Mouse (Mus musculus): ENCODE measurements around the gene Obscn. TPM values are rescaled to one million over a fixed set of nuclear protein-coding genes. Genes with fewer than 3 reads are reported as not detected.

Gene Obscn
- polyA plus RNA-seq, 1 experiment = 0.43 TPM

DNA sequence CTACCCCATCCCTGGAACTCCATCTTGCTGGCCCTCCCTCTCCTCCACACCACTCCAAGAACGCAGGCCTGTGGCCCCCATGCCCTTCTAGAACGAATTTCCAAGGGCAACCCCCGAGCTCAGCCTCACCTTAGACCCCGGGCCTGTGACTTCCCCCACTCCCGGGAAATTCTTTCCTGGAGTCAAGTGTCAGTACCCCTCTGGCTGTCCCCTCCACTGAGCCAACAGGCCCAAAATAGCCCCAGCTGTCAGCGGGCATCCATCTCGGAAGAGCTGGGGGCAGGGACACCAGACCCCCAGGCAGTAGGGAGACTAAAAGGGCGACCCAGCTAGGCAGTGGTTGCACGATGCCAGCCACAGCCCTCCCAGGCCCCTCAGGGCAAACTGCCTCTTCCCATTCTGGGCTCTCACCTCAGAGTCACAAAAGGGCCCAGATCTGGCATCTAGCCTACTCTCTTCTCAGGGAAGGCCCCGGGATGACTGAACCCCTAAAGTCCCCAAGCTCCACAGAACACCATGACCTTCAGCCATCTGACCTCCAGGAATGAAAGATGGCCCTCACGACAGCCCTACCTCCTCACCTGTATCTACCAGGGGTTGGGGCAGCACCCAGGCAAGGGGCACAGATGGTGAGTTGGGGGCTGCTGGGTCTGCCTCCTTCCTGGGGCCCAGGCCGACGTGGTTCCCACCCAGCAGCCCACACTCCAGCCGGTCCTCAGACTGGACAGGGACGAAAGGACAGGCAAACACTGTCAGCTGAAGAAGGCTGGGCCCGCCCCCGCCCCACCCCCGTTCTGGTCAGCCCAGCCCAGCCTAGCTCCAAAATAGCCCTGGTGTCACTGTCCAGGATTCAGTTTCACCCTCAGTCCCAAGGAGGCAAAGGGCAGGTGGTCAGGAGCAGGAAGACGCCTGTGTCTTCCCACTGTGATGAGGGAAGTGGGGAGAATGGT is 2.6 kb upstream of the Obscn start:
- no peaks in the 10 kb centered on the region; the same call in 1 of the 2 replicates for H3K27me3 ChIP-seq (ENCODE audit: control insufficient read depth, insufficient read depth, low read length)
- DNase-seq = no peak
- 68% methylated on average over 19 of the region's 19 CpGs for WGBS
- TF ChIP-seq POLR2A (IDR thresholded peaks at IDR 0.05; ENCODE audit: borderline replicate concordance, insufficient read depth, low read length) = no peak
- TF ChIP-seq CTCF (IDR thresholded peaks at IDR 0.05; ENCODE audit: borderline replicate concordance, insufficient read depth, low read depth, low read length) = no peak
- no peak overlapping the region for H3K4me3 ChIP-seq (replicated peaks; ENCODE audit: insufficient read depth, low read depth, low read length)
- H3K4me1 ChIP-seq (ENCODE audit: control insufficient read depth, insufficient read depth, low read length) = no peaks in the 10 kb centered on the region; the same call in 1 of the 2 replicates
- no peak overlapping the region for H3K27ac ChIP-seq (ENCODE audit: insufficient read depth, low read length)

DNA sequence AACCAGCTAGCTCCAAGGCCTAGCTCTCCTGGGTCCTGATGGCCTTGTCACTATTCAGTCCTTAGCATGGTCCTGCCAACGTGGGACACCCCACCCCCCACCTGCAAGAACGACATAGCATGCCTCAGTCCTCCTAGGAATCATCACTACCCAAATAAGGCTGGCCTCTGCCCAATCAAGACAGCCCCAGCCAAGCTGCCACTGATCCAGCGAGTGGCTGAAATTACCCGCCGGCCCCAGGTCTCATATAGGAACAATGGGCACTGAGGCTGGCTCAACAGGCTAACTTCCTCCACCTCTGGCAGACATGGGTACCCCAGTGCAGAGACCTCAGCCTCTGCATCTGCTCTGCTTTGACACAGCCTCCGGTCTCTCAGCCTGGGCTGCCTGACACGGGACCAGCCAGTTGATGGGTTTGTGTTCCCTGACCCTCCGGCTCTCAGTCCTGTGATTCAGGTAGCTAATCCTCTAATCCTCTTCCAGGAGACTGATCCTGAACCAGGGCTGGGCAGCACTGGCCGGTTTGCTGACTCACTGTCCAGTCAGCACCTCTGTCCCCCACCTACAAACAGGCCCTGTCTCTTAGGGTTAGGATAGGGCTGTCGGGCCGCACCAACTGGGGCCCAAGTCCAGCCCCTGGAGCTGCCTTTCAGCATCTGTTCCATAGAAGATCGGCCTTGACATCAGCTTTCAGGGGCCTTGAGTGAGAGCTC is 948 bp upstream of the Obscn start:
- Histone ChIP-seq H3K4me1 (ENCODE audit: control insufficient read depth, insufficient read depth, low read length) (no peaks in the 10 kb centered on the region; the same call in 1 of the 2 replicates), H3K27ac (ENCODE audit: insufficient read depth, low read length) (no peak overlapping the region), H3K4me3 (replicated peaks; ENCODE audit: insufficient read depth, low read depth, low read length) (no peak overlapping the region), H3K27me3 (ENCODE audit: control insufficient read depth, insufficient read depth, low read length) (no peaks in the 10 kb centered on the region; the same call in 1 of the 2 replicates)
- no peak for TF ChIP-seq CTCF (IDR thresholded peaks at IDR 0.05; ENCODE audit: borderline replicate concordance, insufficient read depth, low read depth, low read length)
- no peak for TF ChIP-seq POLR2A (IDR thresholded peaks at IDR 0.05; ENCODE audit: borderline replicate concordance, insufficient read depth, low read length)
- DNase-seq = no peak
- WGBS = 70% methylated on average over 12 of the region's 12 CpGs

DNA sequence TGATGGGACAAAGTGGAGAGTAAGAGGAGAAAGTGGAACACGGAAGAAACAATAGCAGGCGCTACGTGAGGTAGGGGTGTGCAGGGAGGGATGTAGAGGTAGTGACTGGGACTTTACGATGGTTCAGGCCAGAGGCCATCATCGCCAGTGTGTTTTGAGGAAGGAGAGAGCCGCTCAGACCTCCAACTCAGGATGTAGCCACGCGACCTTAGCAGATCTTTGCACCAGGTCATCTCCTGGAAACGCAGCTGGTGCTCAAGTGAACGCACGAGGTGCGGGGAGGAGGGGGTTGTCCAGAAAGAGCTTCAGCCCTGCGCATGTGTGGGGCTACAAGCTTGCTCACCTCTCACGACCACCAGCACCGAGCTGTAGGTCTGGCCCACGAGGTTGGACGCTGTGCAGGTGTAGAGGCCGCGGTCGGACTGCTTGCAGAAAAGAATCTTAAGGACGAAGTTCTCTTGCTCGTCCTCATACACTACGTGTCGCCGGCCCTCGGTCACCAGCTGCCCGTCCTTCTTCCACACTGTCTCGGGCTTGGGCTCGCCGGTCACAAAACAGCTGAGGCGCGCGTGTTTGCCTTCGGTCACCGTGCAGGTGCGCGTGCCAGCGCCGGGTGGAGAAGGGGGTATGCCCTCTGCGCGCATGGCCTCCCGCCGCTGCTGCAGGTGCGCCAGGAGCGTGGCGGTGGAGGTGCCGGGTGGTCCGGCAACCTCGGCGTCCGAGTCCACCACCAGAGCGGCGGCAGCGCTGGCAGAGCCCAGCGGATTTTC is 966 bp downstream of the Obscn start:
- TF ChIP-seq POLR2A (IDR thresholded peaks at IDR 0.05; ENCODE audit: borderline replicate concordance, insufficient read depth, low read length) (no peak), CTCF (IDR thresholded peaks at IDR 0.05; ENCODE audit: borderline replicate concordance, insufficient read depth, low read depth, low read length) (no peak)
- H3K27ac ChIP-seq (ENCODE audit: insufficient read depth, low read length) = no peak overlapping the region
- H3K27me3 ChIP-seq (ENCODE audit: control insufficient read depth, insufficient read depth, low read length) = no peaks in the 10 kb centered on the region; the same call in 1 of the 2 replicates
- DNase-seq = no peak
- H3K4me3 ChIP-seq (replicated peaks; ENCODE audit: insufficient read depth, low read depth, low read length) = no peak overlapping the region
- 5% methylated on average over 55 of the region's 55 CpGs for WGBS
- H3K4me1 ChIP-seq (ENCODE audit: control insufficient read depth, insufficient read depth, low read length) = peaks cover 2% of the 10 kb centered on the region; the same call in 1 of the 2 replicates

DNA sequence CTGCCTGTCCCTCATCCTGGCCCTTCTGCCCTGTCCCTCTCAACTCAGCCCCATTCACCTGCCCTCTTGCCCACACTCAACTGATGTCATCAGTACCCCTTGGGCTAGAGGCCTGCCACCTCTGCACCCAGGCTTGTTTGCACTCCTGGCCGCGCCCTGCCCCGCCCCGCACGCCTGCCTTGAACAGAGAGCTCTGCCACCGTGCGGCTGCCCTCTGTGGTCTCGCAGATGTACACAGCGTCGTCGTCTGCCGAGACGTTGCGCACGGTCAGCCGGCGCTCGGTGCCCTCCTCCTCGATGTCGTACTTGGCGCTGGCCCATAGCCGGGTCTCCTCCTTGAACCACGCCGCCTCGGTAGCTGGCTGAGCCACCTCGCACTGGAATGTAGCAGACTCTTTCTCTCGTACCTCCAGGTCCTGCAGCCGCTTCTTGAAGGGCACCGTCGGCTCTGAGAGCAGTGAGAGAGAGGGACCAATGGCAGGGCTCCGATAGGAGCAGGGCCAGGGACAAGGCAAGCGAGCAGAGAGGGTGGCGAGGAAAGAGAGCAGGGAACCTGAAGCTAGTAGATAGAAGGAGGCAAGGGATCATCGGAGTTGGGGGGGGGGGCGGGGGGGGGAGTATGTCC is 1.7 kb downstream of the Obscn start:
- Histone ChIP-seq H3K27me3 (ENCODE audit: control insufficient read depth, insufficient read depth, low read length) (no peaks in the 10 kb centered on the region; the same call in 1 of the 2 replicates), H3K4me1 (ENCODE audit: control insufficient read depth, insufficient read depth, low read length) (peaks cover 2% of the 10 kb centered on the region; the same call in 1 of the 2 replicates), H3K27ac (ENCODE audit: insufficient read depth, low read length) (no peak overlapping the region), H3K4me3 (replicated peaks; ENCODE audit: insufficient read depth, low read depth, low read length) (no peak overlapping the region)
- 5% methylated on average over 34 of the region's 35 CpGs for WGBS
- DNase-seq = no peak
- TF ChIP-seq CTCF (IDR thresholded peaks at IDR 0.05; ENCODE audit: borderline replicate concordance, insufficient read depth, low read depth, low read length) (no peak), POLR2A (IDR thresholded peaks at IDR 0.05; ENCODE audit: borderline replicate concordance, insufficient read depth, low read length) (no peak)

DNA sequence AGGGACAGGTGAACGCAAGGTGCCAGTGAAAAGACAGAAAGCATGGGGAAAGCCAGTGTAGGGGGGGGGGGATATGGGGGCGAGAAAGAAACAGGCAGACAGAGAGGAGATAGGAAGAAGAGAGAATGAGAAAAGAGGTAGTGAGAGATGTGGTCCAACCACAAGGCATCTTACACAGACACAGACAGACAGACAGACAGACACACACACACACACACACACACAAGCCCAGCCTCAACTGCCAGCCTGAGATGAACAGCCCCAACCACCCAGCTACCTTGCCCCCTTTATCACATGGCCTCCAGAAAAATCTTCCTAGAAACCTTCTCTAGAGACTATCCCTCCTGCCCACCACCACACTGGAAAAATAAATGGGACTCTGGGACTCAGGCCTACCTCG is 4.1 kb downstream of the Obscn start:
- WGBS = 67% methylated on average over 2 of the region's 3 CpGs
- no peak for TF ChIP-seq CTCF (IDR thresholded peaks at IDR 0.05; ENCODE audit: borderline replicate concordance, insufficient read depth, low read depth, low read length)
- no peak for TF ChIP-seq POLR2A (IDR thresholded peaks at IDR 0.05; ENCODE audit: borderline replicate concordance, insufficient read depth, low read length)
- Histone ChIP-seq H3K4me1 (ENCODE audit: control insufficient read depth, insufficient read depth, low read length) (peaks cover 2% of the 10 kb centered on the region; the same call in 1 of the 2 replicates), H3K4me3 (replicated peaks; ENCODE audit: insufficient read depth, low read depth, low read length) (no peak overlapping the region), H3K27ac (ENCODE audit: insufficient read depth, low read length) (no peak overlapping the region), H3K27me3 (ENCODE audit: control insufficient read depth, insufficient read depth, low read length) (no peaks in the 10 kb centered on the region; the same call in 1 of the 2 replicates)
- DNase-seq = no peak

DNA sequence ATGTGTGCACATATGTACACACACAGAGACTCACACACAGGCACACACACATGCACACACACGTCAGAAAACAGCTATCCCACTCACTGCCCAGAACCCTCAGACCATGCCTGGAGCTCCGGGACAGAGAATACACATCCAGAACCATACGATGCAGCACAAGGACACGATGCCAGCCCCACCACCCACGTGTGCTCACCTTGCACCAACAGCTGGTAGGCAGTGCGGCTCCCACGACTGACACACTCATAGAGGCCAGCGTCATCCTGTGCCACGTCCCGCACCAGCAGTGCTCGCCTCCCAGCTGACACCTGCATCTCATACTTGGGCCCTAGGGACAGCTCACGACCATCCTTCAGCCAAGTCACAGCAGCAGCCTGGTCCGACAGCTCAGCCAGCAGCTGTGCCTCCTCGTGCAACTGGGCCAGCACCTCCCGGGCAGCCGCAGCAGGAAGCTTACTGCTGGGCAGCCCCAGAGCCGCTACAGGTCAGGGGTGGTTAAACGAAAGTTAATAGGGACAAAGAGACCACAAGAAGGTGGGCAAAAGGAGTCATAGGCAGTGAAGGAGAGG is 4.8 kb downstream of the Obscn start:
- Histone ChIP-seq H3K4me1 (ENCODE audit: control insufficient read depth, insufficient read depth, low read length) (peaks cover 2% of the 10 kb centered on the region; the same call in 1 of the 2 replicates), H3K27ac (ENCODE audit: insufficient read depth, low read length) (no peak overlapping the region), H3K4me3 (replicated peaks; ENCODE audit: insufficient read depth, low read depth, low read length) (no peak overlapping the region), H3K27me3 (ENCODE audit: control insufficient read depth, insufficient read depth, low read length) (no peaks in the 10 kb centered on the region; the same call in 1 of the 2 replicates)
- TF ChIP-seq POLR2A (IDR thresholded peaks at IDR 0.05; ENCODE audit: borderline replicate concordance, insufficient read depth, low read length) (no peak), CTCF (IDR thresholded peaks at IDR 0.05; ENCODE audit: borderline replicate concordance, insufficient read depth, low read depth, low read length) (no peak)
- WGBS = 14% methylated on average over 18 of the region's 18 CpGs
- no peak for DNase-seq
